In genomic region chr3:68954487-68954886, GRCm38 (mm10) we compare ENCODE assay signal across 9 mouse cellular contexts. TPM values are rescaled to one million over a fixed set of nuclear protein-coding genes. Genes with fewer than 3 reads are reported as not detected.
DNase-seq lines count a peak whose midpoint lies in the region; ATAC-seq and TF ChIP-seq lines count a peak whose summit lies in the region.
"Had no signal": no experiment of that assay in that cellular context is flagged by ENCODE, and none has a peak within 500 bp of the region (broad histone marks: within the 10 kb centered on the region; RNA-seq: fewer than 3 reads in every experiment).

No protein-coding gene starts in this region.

- no peak for ATAC-seq in G1E (ENCODE audit: extremely low read depth, insufficient number of reproducible peaks, low FRiP score, poor library complexity, severe bottlenecking)
- no peak for ATAC-seq in forebrain, embryonic 12.5 days (ENCODE audit: low FRiP score)

- peak; percentile 46 to 66 for DNase-seq in cerebellum, postnatal 10 days
- DNase-seq in cerebellum, postnatal 36 days, result no peak
- peak; percentile 31 to 49 for DNase-seq in left cerebral cortex, postnatal 25 days (ENCODE audit: low spot score in 2 of 2)
- DNase-seq in left cerebral cortex, adult 11 months (ENCODE audit: low spot score), result no peak
- no peak for DNase-seq in G1E (ENCODE audit: low spot score)
- peak; percentile 20 for DNase-seq in hindlimb bud, embryonic 11.5 days (ENCODE audit: extremely low spot score, low read depth, low spot score)
- DNase-seq in testis, postnatal 10 days (ENCODE audit: low spot score), result no peak

- H3K9me3 ChIP-seq in G1E (replicated peaks), result no peaks in the 10 kb centered on the region
- no peaks in the 10 kb centered on the region for H3K9me3 ChIP-seq in forebrain, embryonic 12.5 days
- H3K9me3 ChIP-seq: stomach, embryonic 15.5 days had no signal

- peaks cover 2% of the 10 kb centered on the region; the same call in 1 of the 2 replicates for H3K4me1 ChIP-seq in G1E (ENCODE audit: insufficient read depth, low read depth, low read length)
- no peaks in the 10 kb centered on the region for H3K4me1 ChIP-seq in forebrain, embryonic 12.5 days
- H3K4me1 ChIP-seq: stomach, embryonic 15.5 days had no signal

- no peaks in the 10 kb centered on the region for H3K27me3 ChIP-seq in G1E (ENCODE audit: insufficient read depth, low read length)
- no peaks in the 10 kb centered on the region for H3K27me3 ChIP-seq in forebrain, embryonic 12.5 days
- H3K27me3 ChIP-seq: stomach, embryonic 15.5 days had no signal

- no peak overlapping the region for H3K4me3 ChIP-seq in G1E (ENCODE audit: low read depth, low read length)
- H3K4me3 ChIP-seq in forebrain, embryonic 12.5 days (replicated peaks), result no peak overlapping the region
- H3K4me3 ChIP-seq: stomach, embryonic 15.5 days had no signal

- H3K4me2 ChIP-seq in forebrain, embryonic 12.5 days, result no peak overlapping the region
- H3K4me2 ChIP-seq: stomach, embryonic 15.5 days had no signal

- H3K27ac ChIP-seq in forebrain, embryonic 12.5 days, result no peak overlapping the region
- H3K27ac ChIP-seq: stomach, embryonic 15.5 days had no signal

- WGBS in forebrain, embryonic 12.5 days, result 68% methylated on average over 6 of the region's 6 CpGs

- TF ChIP-seq CTCF in G1E (IDR thresholded peaks at IDR 0.05; ENCODE audit: low read depth, low read length), result peak; percentile 41

- H3K9ac ChIP-seq in forebrain, embryonic 12.5 days, result no peak overlapping the region
- H3K9ac ChIP-seq: stomach, embryonic 15.5 days had no signal

- intact Hi-C loops in left cerebral cortex, postnatal 25 days (cut with DNase I), result loop anchor here (2.0 to 10.0 kb wide), 4 partner anchors 158 to 902 kb away; no protein-coding TSS in a partner anchor

- peaks cover 28% of the 10 kb centered on the region for H3K36me3 ChIP-seq in G1E (replicated peaks)
- H3K36me3 ChIP-seq in forebrain, embryonic 12.5 days (replicated peaks), result no peaks in the 10 kb centered on the region; the same call in 1 of the 2 replicates
- H3K36me3 ChIP-seq: stomach, embryonic 15.5 days had no signal

RNA-seq across cellular contexts. Expression of gene Ift80, which starts 49.9 kb away (rescaled TPM):
- total RNA-seq in left cerebral cortex, postnatal 25 days (2021), result 10 to 100 TPM; 22.3 to 23.9 TPM
- total RNA-seq in G1E (2014; fragmentation: Nextera tagmentation) (21.7 and 66.1 TPM in 2 replicates), G1E (2017) (14.8 and 17.6 TPM in 2 replicates)
- 0.32 and 0.56 TPM in 2 replicates for polyA plus RNA-seq in G1E (2012)
- 17.6 and 18.7 TPM in 2 replicates for polyA plus RNA-seq in forebrain, embryonic 12.5 days (2016; fragmentation: Nextera tagmentation; extraction: Ambion mirVana)

RNA-seq across cellular contexts. Expression of gene Smc4, which starts 50.1 kb away (rescaled TPM):
- 1 to 10 TPM; 5.3 to 5.6 TPM for total RNA-seq in left cerebral cortex, postnatal 25 days (2021)
- total RNA-seq in G1E (2014; fragmentation: Nextera tagmentation) (591 and 614 TPM in 2 replicates), G1E (2017) (364 and 430 TPM in 2 replicates)
- polyA plus RNA-seq in G1E (2012), result 98.6 and 99.9 TPM in 2 replicates
- polyA plus RNA-seq in forebrain, embryonic 12.5 days (2016; fragmentation: Nextera tagmentation; extraction: Ambion mirVana), result 200 and 232 TPM in 2 replicates

Comparison
In these comparisons a context has a peak if more than half of its experiments do, and no peak if none do; other contexts are left out.
1. DNase-seq: peak in cerebellum, postnatal 10 days (2 of 2), left cerebral cortex, postnatal 25 days (2 of 2) and hindlimb bud, embryonic 11.5 days (single experiment); none in cerebellum, postnatal 36 days (0 of 2), left cerebral cortex, adult 11 months (single experiment), G1E (single experiment) and testis, postnatal 10 days (single experiment).
2. RNA of gene Smc4, which starts 50.1 kb away (total RNA-seq): 364 to 614 TPM in G1E; 5.3 to 5.6 TPM in left cerebral cortex, postnatal 25 days; every median in the first group is over 10 times any median in the second.